Mouse (Mus musculus): ENCODE measurements around the gene Fxr2.

Gene Fxr2

GRCm38 (mm10) chr11:69629802-69630201, 3.0 kb upstream of the Fxr2 start:
- TF ChIP-seq CTCF (conservative IDR thresholded peaks at IDR 0.05; ENCODE audit: low read length) (peak; percentile 90), POU5F1 (IDR thresholded peaks at IDR 0.05; ENCODE audit: borderline replicate concordance, low read length) (no peak), NANOG (IDR thresholded peaks at IDR 0.05; ENCODE audit: borderline replicate concordance, low read length) (no peak)
- Histone ChIP-seq H3K9me3 (ENCODE audit: low read length) (no peaks in the 10 kb centered on the region), H3K4me1 (replicated peaks; ENCODE audit: low read depth, low read length) (peaks cover 22% of the 10 kb centered on the region), H3K4me3 (replicated peaks; ENCODE audit: low read length) (no peak overlapping the region), H3K27me3 (ENCODE audit: insufficient read depth, low read length) (no peaks in the 10 kb centered on the region), H3K36me3 (ENCODE audit: insufficient read depth, low read length) (peaks cover 4% of the 10 kb centered on the region)

- Histone ChIP-seq H3K4me1 (replicated peaks; ENCODE audit: low read depth, low read length) (peaks cover 44% of the 10 kb centered on the region), H3K36me3 (ENCODE audit: insufficient read depth, low read length) (peaks cover 38% of the 10 kb centered on the region), H3K4me3 (replicated peaks; ENCODE audit: low read length) (peak overlapping the region; percentile 95), H3K9me3 (ENCODE audit: low read length) (no peaks in the 10 kb centered on the region), H3K27me3 (ENCODE audit: insufficient read depth, low read length) (no peaks in the 10 kb centered on the region)
- TF ChIP-seq POU5F1 (IDR thresholded peaks at IDR 0.05; ENCODE audit: borderline replicate concordance, low read length) (no peak), NANOG (IDR thresholded peaks at IDR 0.05; ENCODE audit: borderline replicate concordance, low read length) (no peak), CTCF (conservative IDR thresholded peaks at IDR 0.05; ENCODE audit: low read length) (no peak)
Observed at GRCm38 (mm10) chr11:69633128-69633866, 507 bp downstream of the Fxr2 start.

GRCm38 (mm10) chr11:69635471-69635870, 2.7 kb downstream of the Fxr2 start:
- Histone ChIP-seq H3K4me1 (replicated peaks; ENCODE audit: low read depth, low read length) (peaks cover 44% of the 10 kb centered on the region), H3K4me3 (replicated peaks; ENCODE audit: low read length) (no peak overlapping the region), H3K36me3 (ENCODE audit: insufficient read depth, low read length) (peaks cover 57% of the 10 kb centered on the region), H3K27me3 (ENCODE audit: insufficient read depth, low read length) (no peaks in the 10 kb centered on the region), H3K9me3 (ENCODE audit: low read length) (no peaks in the 10 kb centered on the region)
- TF ChIP-seq NANOG (IDR thresholded peaks at IDR 0.05; ENCODE audit: borderline replicate concordance, low read length) (no peak), POU5F1 (IDR thresholded peaks at IDR 0.05; ENCODE audit: borderline replicate concordance, low read length) (no peak), CTCF (conservative IDR thresholded peaks at IDR 0.05; ENCODE audit: low read length) (no peak)

- H3K4me1 ChIP-seq (replicated peaks; ENCODE audit: low read depth, low read length): peaks cover 22% of the 10 kb centered on the region
- no peaks in the 10 kb centered on the region for H3K27me3 ChIP-seq (ENCODE audit: insufficient read depth, low read length)
- H3K9me3 ChIP-seq (ENCODE audit: low read length): no peaks in the 10 kb centered on the region
- no peak overlapping the region for H3K4me3 ChIP-seq (replicated peaks; ENCODE audit: low read length)
- no peak for TF ChIP-seq CTCF (conservative IDR thresholded peaks at IDR 0.05; ENCODE audit: low read length)
- no peak for TF ChIP-seq POU5F1 (IDR thresholded peaks at IDR 0.05; ENCODE audit: borderline replicate concordance, low read length)
- TF ChIP-seq NANOG (IDR thresholded peaks at IDR 0.05; ENCODE audit: borderline replicate concordance, low read length): no peak
- peaks cover 100% of the 10 kb centered on the region for H3K36me3 ChIP-seq (ENCODE audit: insufficient read depth, low read length)
Observed at GRCm38 (mm10) chr11:69645860-69646259, 13.1 kb downstream of the Fxr2 start.

- Histone ChIP-seq H3K4me1 (replicated peaks; ENCODE audit: low read depth, low read length) (peaks cover 84% of the 10 kb centered on the region), H3K4me3 (replicated peaks; ENCODE audit: low read length) (no peak overlapping the region; the same call in 1 of the 2 replicates), H3K36me3 (ENCODE audit: insufficient read depth, low read length) (peaks cover 87% of the 10 kb centered on the region), H3K9me3 (ENCODE audit: low read length) (no peaks in the 10 kb centered on the region), H3K27me3 (ENCODE audit: insufficient read depth, low read length) (no peaks in the 10 kb centered on the region)
- TF ChIP-seq CTCF (conservative IDR thresholded peaks at IDR 0.05; ENCODE audit: low read length) (no peak), NANOG (IDR thresholded peaks at IDR 0.05; ENCODE audit: borderline replicate concordance, low read length) (no peak), POU5F1 (IDR thresholded peaks at IDR 0.05; ENCODE audit: borderline replicate concordance, low read length) (no peak)
Observed at GRCm38 (mm10) chr11:69653399-69653798, 20.6 kb downstream of the Fxr2 start.

GRCm38 (mm10) chr11:69654760-69655159, 22.0 kb downstream of the Fxr2 start:
- Histone ChIP-seq H3K36me3 (ENCODE audit: insufficient read depth, low read length) (peaks cover 87% of the 10 kb centered on the region), H3K27me3 (ENCODE audit: insufficient read depth, low read length) (no peaks in the 10 kb centered on the region), H3K4me1 (replicated peaks; ENCODE audit: low read depth, low read length) (peaks cover 94% of the 10 kb centered on the region), H3K4me3 (replicated peaks; ENCODE audit: low read length) (peak overlapping the region; percentile 84), H3K9me3 (ENCODE audit: low read length) (no peaks in the 10 kb centered on the region)
- TF ChIP-seq CTCF (conservative IDR thresholded peaks at IDR 0.05; ENCODE audit: low read length) (no peak), POU5F1 (IDR thresholded peaks at IDR 0.05; ENCODE audit: borderline replicate concordance, low read length) (no peak), NANOG (IDR thresholded peaks at IDR 0.05; ENCODE audit: borderline replicate concordance, low read length) (no peak)

- H3K36me3 ChIP-seq (ENCODE audit: insufficient read depth, low read length): peaks cover 87% of the 10 kb centered on the region
- H3K4me1 ChIP-seq (replicated peaks; ENCODE audit: low read depth, low read length): peaks cover 94% of the 10 kb centered on the region
- no peak for TF ChIP-seq POU5F1 (IDR thresholded peaks at IDR 0.05; ENCODE audit: borderline replicate concordance, low read length)
- TF ChIP-seq CTCF (conservative IDR thresholded peaks at IDR 0.05; ENCODE audit: low read length): peak; percentile 60
- H3K4me3 ChIP-seq (replicated peaks; ENCODE audit: low read length): peak within 1 kb of the TSS; percentile 84
- H3K27me3 ChIP-seq (ENCODE audit: insufficient read depth, low read length): no peaks in the 10 kb centered on the region
- H3K9me3 ChIP-seq (ENCODE audit: low read length): no peaks in the 10 kb centered on the region
Observed at GRCm38 (mm10) chr11:69655264-69656064, 22.7 kb downstream of the Fxr2 start, which contains the start of gene Sox15. Gene Sox15 (plus strand): TSS chr11:69655314.

- Histone ChIP-seq H3K9me3 (ENCODE audit: low read length) (no peaks in the 10 kb centered on the region), H3K4me1 (replicated peaks; ENCODE audit: low read depth, low read length) (peaks cover 93% of the 10 kb centered on the region), H3K36me3 (ENCODE audit: insufficient read depth, low read length) (peaks cover 86% of the 10 kb centered on the region), H3K27me3 (ENCODE audit: insufficient read depth, low read length) (no peaks in the 10 kb centered on the region), H3K4me3 (replicated peaks; ENCODE audit: low read length) (peak overlapping the region; percentile 84)
- TF ChIP-seq NANOG (IDR thresholded peaks at IDR 0.05; ENCODE audit: borderline replicate concordance, low read length) (no peak), CTCF (conservative IDR thresholded peaks at IDR 0.05; ENCODE audit: low read length) (no peak), POU5F1 (IDR thresholded peaks at IDR 0.05; ENCODE audit: borderline replicate concordance, low read length) (no peak)
Observed at GRCm38 (mm10) chr11:69656065-69656455, 23.3 kb downstream of the Fxr2 start.

All from E14TG2a.4 (cell line).